Mouse (Mus musculus) MEL (cell line): Measurements from ENCODE around the gene Trim14.

Source experiments
- CHD1 ChIP-seq: IDR thresholded peaks from 2 replicates; pipeline ENCODE4 v1.6.1; 2012; ENCODE audit warnings: low read depth, mild to moderate bottlenecking, inconsistent platforms, low read length, improper control_type of control experiment
- CHD2 ChIP-seq: IDR thresholded peaks from 2 replicates; pipeline ENCODE4 v1.6.1; 2011; ENCODE audit warnings: low read length, improper control_type of control experiment
- CTCF ChIP-seq, 3 experiments: IDR thresholded peaks in 2 of 3; conservative IDR thresholded peaks in 1 of 3; 2 replicates each; pipeline ENCODE4 v1.5.1; 2011 to 2012; ENCODE audit warnings: low read length in 3 of 3, low read depth in 2 of 3, mild to moderate bottlenecking in 2 of 3, improper control_type of control experiment in 1 of 3, inconsistent platforms in 1 of 3, mixed read lengths in 1 of 3, moderate library complexity in 1 of 3; ENCODE audit not compliant: control insufficient read depth in 1 of 3, insufficient read depth in 1 of 3, poor library complexity in 1 of 3, severe bottlenecking in 1 of 3
- GATA1 ChIP-seq: IDR thresholded peaks from 2 replicates; pipeline ENCODE4 v1.6.1; 2011; ENCODE audit warnings: low read depth, low read length, improper control_type of control experiment
- MAX ChIP-seq: IDR thresholded peaks from 2 replicates; pipeline ENCODE4 v1.6.1; 2011; ENCODE audit warnings: low read length, improper control_type of control experiment
- MEF2A ChIP-seq: IDR thresholded peaks from 2 replicates; pipeline ENCODE4 v1.6.1; 2014; ENCODE audit warnings: low read depth, mild to moderate bottlenecking, inconsistent platforms, low read length, improper control_type of control experiment; ENCODE audit not compliant: poor library complexity, insufficient replicate concordance, severe bottlenecking; ENCODE audit errors: extremely low read depth
- NRF1 ChIP-seq: IDR thresholded peaks from 2 replicates; pipeline ENCODE4 v1.6.1; 2014; ENCODE audit warnings: low read depth, mild to moderate bottlenecking, inconsistent platforms, low read length, improper control_type of control experiment, moderate library complexity; ENCODE audit not compliant: poor library complexity, insufficient read depth, severe bottlenecking
- POLR2A ChIP-seq, 2 experiments: IDR thresholded peaks; 2 replicates each; pipeline ENCODE4 v1.6.1; 2011 to 2012; ENCODE audit warnings: low read length in 2 of 2, mild to moderate bottlenecking in 2 of 2, control low read depth in 1 of 2, improper control_type of control experiment in 1 of 2, low read depth in 1 of 2, moderate library complexity in 1 of 2; ENCODE audit not compliant: control insufficient read depth in 1 of 2, insufficient read depth in 1 of 2, poor library complexity in 1 of 2
- TCF12 ChIP-seq: IDR thresholded peaks from 2 replicates; pipeline ENCODE4 v1.6.1; 2014; ENCODE audit warnings: low read depth, mild to moderate bottlenecking, inconsistent platforms, low read length, improper control_type of control experiment, moderate library complexity
- UBTF ChIP-seq: IDR thresholded peaks from 2 replicates; pipeline ENCODE4 v1.6.1; 2012; ENCODE audit warnings: low read depth, mild to moderate bottlenecking, inconsistent platforms, low read length, improper control_type of control experiment, moderate library complexity, borderline replicate concordance; ENCODE audit not compliant: insufficient read depth
- ZNF384 ChIP-seq: IDR thresholded peaks from 2 replicates; pipeline ENCODE4 v1.6.1; 2012; ENCODE audit warnings: low read depth, mild to moderate bottlenecking, inconsistent platforms, low read length, improper control_type of control experiment

GRCm38 (mm10) chr4:46543366-46544050 is 7.6 kb upstream of the Trim14 start:
- TF ChIP-seq POLR2A (IDR thresholded peaks at IDR 0.05; ENCODE audit: control insufficient read depth in 1 of 2, insufficient read depth in 1 of 2, low read depth in 1 of 2, low read length in 2 of 2, poor library complexity in 1 of 2) (no peak), CHD1 (no peak), MAX (no peak), CTCF (IDR thresholded peaks at IDR 0.05 in 2 of 3, conservative IDR thresholded peaks at IDR 0.05 in 1 of 3; ENCODE audit: control insufficient read depth in 1 of 3, insufficient read depth in 1 of 3, low read depth in 2 of 3, low read length in 3 of 3, poor library complexity in 1 of 3, severe bottlenecking in 1 of 3) (no peak), TCF12 (no peak), ZNF384 (no peak), UBTF (no peak), MEF2A (no peak), GATA1 (no peak), NRF1 (no peak), CHD2 (no peak)
